Mouse (Mus musculus) heart, postnatal 0 days (tissue): ENCODE results near the gene Mlx.

ENCODE experiments used
- CTCF ChIP-seq: IDR thresholded peaks from 2 replicates; pipeline ENCODE4 v1.5.1; 2016; ENCODE audit warnings: antibody characterized with exemption, control low read depth, low read depth
- EP300 ChIP-seq: IDR thresholded peaks from 2 replicates; pipeline ENCODE4 v1.6.1; 2016; ENCODE audit warnings: antibody characterized with exemption, low read depth

DNA sequence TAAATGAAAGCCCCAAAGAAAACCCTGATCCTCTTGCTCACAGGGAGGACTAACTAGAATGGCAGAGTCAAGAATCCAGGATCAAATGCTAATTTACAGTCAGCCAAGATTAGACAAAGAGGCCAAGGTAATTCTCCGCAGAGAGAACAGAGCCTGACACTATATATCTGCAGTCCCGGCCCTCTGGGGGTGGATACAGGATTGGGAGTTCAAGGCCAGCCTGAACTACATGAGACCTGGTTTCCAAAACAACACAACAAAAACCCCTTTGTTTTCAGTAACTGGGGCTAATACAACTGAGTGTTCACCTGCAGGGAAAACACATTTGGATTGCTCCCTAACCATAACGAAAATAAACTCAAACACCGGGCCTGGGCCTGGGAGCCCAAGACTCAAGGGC, 22.6 kb upstream of the Mlx start:
- TF ChIP-seq CTCF (no peak), EP300 (no peak)
